Mouse (Mus musculus) forebrain, embryonic 11.5 days (tissue): ENCODE data around the gene Chmp6. TPM values are rescaled to one million over a fixed set of nuclear protein-coding genes. Genes with fewer than 3 reads are reported as not detected.
A peak's percentile ranks its signal among the peaks of the same experiment; 100 is the strongest.

Experiments
- ATAC-seq: fragments of 200-750 bp; cut with Nextera tagmentation; replicated peaks from 2 replicates; pipeline ENCODE4 v1.8.0; 2017; ENCODE audit warnings: moderate TSS enrichment; ENCODE audit not compliant: low FRiP score
- DNase-seq: peaks from one replicate; pipeline ENCODE4 v3.0.0-alpha.2; 2017; ENCODE audit warnings: low spot score
- H3K27ac ChIP-seq: fragments of 300-500 bp; sonication (generic); 2 replicates; pipeline ENCODE4 v1.5.1; 2014; ENCODE audit warnings: low read depth, low read length
- H3K27me3 ChIP-seq: fragments of 300-500 bp; sonication (generic); 2 replicates; pipeline ENCODE4 v1.6.1; 2014; ENCODE audit warnings: mild to moderate bottlenecking, low read length, mixed read lengths; ENCODE audit not compliant: control insufficient read depth, insufficient read depth
- H3K36me3 ChIP-seq: fragments of 300-500 bp; sonication (generic); 2 replicates; pipeline ENCODE4 v1.6.1; 2014; ENCODE audit warnings: mild to moderate bottlenecking, low read length, moderate library complexity, mixed read lengths; ENCODE audit not compliant: control insufficient read depth, insufficient read depth
- H3K4me1 ChIP-seq: fragments of 300-500 bp; sonication (generic); replicated peaks from 2 replicates; pipeline ENCODE4 v1.6.1; 2014; ENCODE audit warnings: low read length, mixed read lengths; ENCODE audit not compliant: control insufficient read depth, insufficient read depth
- H3K4me2 ChIP-seq: fragments of 300-500 bp; sonication (generic); 2 replicates; pipeline ENCODE4 v1.6.1; 2014; ENCODE audit warnings: low read depth, mild to moderate bottlenecking, low read length, moderate library complexity, mixed read lengths; ENCODE audit not compliant: severe bottlenecking
- H3K4me3 ChIP-seq: fragments of 300-500 bp; sonication (generic); 2 replicates; pipeline ENCODE4 v1.5.1; 2014; ENCODE audit warnings: low read depth, low read length
- H3K9ac ChIP-seq: fragments of 300-500 bp; sonication (generic); 2 replicates; pipeline ENCODE4 v1.6.1; 2014; ENCODE audit warnings: low read length
- H3K9me3 ChIP-seq: fragments of 300-500 bp; sonication (generic); 2 replicates; pipeline ENCODE4 v1.6.1; 2016; ENCODE audit warnings: low read length, mixed read lengths; ENCODE audit not compliant: control insufficient read depth
- WGBS: fragments of 180-500 bp; shearing (Covaris S2); extraction: QIAGEN DNeasy Blood & Tissue Kit; methylation state at CpG from one replicate; pipeline ENCODE4 v1.1.7; 2014; 5-methylcytosine and 5-hydroxymethylcytosine counted together
- polyA plus RNA-seq: library from polyadenylated mRNA; unstranded; fragments of >200 nt; fragmentation: Nextera tagmentation; extraction: Ambion mirVana; gene quantifications from 2 replicates; pipeline ENCODE4 v1.2.1, GENCODE M21; 2014

Gene Chmp6
- polyA plus RNA-seq = 104 and 107 TPM in 2 replicates

DNA sequence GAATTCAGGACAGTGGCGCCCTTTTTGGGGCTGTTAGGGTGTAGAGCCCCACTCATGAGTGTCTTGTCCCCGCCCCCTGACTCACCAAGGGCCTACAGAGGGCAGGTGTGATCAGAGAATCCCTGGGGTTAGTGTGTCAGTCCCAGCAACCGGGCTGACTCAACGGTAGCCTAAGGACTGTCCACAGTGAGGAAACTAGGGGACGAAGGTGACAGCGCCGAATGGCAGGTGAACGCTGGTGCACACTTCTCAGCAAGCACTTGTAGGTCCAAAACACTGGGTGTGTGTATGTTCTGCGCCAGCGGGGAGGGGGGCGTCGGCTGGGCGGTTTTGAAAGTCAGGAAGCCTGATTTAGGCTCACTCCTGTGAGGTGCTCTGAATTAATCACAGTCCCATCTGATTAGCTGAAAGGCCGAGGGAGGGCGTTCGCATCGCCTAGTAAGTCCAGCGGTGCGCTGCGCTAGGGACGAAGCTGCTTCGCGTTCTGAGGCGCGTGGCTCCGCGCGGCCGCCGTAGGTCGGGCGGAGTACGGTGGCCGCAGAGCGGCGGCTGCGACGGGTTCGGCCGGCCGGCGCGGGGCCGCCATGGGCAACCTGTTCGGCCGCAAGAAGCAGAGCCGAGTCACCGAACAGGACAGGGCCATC lies at the start of gene Chmp6:
TSS of gene Chmp6 (plus strand) at position 151 of the 644 bp plus-strand sequence.
- under 1% methylated on average over 44 of the region's 48 CpGs for WGBS
- ATAC-seq (peak; percentile 79), DNase-seq (peak; percentile 92)
- H3K4me1 ChIP-seq = peaks cover 12% of the 10 kb centered on the region
- peak within 1 kb of the TSS; percentile 84 for H3K9ac ChIP-seq
- H3K4me2 ChIP-seq = peak within 1 kb of the TSS; percentile 90
- peaks cover 5% of the 10 kb centered on the region; the same call in 1 of the 2 replicates for H3K36me3 ChIP-seq
- peak within 1 kb of the TSS; percentile 91 for H3K4me3 ChIP-seq
- peak within 1 kb of the TSS; percentile 26 for H3K27ac ChIP-seq
- H3K27me3 ChIP-seq = no peaks in the 10 kb centered on the region
- H3K9me3 ChIP-seq = no peaks in the 10 kb centered on the region

DNA sequence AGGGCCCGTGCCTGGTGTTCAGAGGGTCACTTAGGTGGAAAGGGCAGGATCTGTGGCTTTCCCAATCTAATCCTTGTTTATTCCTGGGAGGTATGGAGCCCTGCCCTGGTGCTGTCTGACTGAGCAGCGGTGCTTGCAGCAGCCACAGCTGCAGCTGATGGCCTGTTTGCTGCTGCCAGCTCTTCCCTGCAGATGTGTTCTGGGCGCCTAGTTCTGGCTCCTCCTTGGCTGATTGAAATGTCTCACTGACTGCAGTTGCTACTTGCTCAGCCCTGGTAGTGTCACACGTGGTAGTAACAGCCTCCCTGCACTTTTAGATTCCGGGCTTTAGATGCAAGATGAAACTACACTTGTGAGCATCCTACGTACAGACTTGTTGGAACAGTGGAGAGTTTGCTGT lies 46.4 kb upstream of the Chmp6 start:
- Histone ChIP-seq H3K36me3 (no peaks in the 10 kb centered on the region; the same call in 1 of the 2 replicates), H3K27ac (no peak overlapping the region), H3K4me2 (no peak overlapping the region), H3K4me3 (no peak overlapping the region), H3K27me3 (no peaks in the 10 kb centered on the region), H3K9ac (no peak overlapping the region), H3K9me3 (no peaks in the 10 kb centered on the region), H3K4me1 (no peaks in the 10 kb centered on the region)
- ATAC-seq (no peak), DNase-seq (no peak)
- WGBS = 90% methylated on average over 6 of the region's 6 CpGs

DNA sequence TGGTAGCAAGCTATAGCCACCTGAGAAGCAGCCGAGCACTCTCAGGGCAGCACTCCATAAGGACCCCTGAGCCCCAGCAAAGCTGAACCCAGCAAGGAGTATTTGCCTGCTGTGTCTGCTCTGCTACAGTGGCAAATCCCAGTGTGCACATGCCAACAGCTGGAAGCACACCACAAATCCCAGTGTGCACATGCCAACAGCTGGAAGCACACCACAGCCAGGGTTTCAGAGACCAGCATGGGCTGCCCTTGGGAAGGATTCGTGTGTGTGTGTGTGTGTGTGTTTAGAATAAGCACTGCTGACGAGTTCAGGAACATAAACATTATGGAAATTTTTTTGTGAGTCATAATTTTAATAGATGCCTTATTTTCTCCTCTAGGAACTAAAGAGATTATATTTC lies 45.1 kb upstream of the Chmp6 start:
- H3K36me3 ChIP-seq = no peaks in the 10 kb centered on the region; the same call in 1 of the 2 replicates
- H3K9me3 ChIP-seq = no peaks in the 10 kb centered on the region
- ATAC-seq (no peak), DNase-seq (no peak)
- no peak overlapping the region for H3K4me3 ChIP-seq
- no peak overlapping the region for H3K27ac ChIP-seq
- H3K27me3 ChIP-seq = no peaks in the 10 kb centered on the region
- no peak overlapping the region for H3K9ac ChIP-seq
- 90% methylated on average over 3 of the region's 3 CpGs for WGBS
- no peaks in the 10 kb centered on the region for H3K4me1 ChIP-seq
- no peak overlapping the region for H3K4me2 ChIP-seq

DNA sequence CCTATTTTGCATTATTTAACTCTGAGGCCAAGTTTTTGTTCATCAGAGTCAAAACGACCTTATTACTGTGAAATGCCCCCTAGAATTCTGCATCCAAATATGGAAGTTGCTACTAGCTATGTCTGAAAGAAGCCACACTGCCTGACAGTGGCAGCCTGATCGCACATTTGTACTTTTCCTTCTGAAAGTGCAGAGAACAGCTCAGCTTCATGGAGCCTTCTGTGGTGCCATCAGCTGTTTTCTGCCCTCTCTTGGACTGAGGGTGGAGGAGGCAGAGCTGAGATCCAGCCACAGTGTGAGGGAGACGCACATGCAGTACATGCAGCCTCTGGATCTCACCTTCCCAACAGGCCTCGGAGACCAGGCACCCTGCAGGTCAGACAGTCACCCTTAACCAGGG lies 44.7 kb upstream of the Chmp6 start:
- H3K36me3 ChIP-seq = no peaks in the 10 kb centered on the region; the same call in 1 of the 2 replicates
- H3K9ac ChIP-seq = no peak overlapping the region
- H3K4me1 ChIP-seq = no peaks in the 10 kb centered on the region
- H3K27ac ChIP-seq = no peak overlapping the region
- H3K27me3 ChIP-seq = no peaks in the 10 kb centered on the region
- 96% methylated on average over 4 of the region's 4 CpGs for WGBS
- H3K4me2 ChIP-seq = no peak overlapping the region
- no peaks in the 10 kb centered on the region for H3K9me3 ChIP-seq
- ATAC-seq = no peak
- no peak overlapping the region for H3K4me3 ChIP-seq
- no peak for DNase-seq

DNA sequence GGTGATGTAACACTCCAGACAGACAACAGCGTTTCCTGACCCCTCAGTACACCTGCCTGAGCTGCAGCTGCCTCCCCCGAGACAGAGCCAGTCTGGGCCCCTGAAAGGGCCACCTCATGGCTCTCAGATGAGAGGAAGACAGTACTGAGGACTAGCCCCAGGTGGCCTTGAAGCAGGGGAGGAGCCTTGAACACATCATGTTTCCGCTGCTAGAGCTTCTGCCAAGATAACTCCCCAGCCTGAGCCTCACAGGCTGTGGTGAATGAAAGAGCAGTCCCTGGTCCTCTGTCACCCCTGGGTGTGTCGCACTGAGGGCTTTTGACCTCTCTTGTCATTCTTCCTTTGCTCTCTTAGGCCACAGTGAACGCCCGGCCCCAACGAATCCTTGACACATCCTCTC lies 42.1 kb upstream of the Chmp6 start:
- H3K36me3 ChIP-seq = no peaks in the 10 kb centered on the region; the same call in 1 of the 2 replicates

DNA sequence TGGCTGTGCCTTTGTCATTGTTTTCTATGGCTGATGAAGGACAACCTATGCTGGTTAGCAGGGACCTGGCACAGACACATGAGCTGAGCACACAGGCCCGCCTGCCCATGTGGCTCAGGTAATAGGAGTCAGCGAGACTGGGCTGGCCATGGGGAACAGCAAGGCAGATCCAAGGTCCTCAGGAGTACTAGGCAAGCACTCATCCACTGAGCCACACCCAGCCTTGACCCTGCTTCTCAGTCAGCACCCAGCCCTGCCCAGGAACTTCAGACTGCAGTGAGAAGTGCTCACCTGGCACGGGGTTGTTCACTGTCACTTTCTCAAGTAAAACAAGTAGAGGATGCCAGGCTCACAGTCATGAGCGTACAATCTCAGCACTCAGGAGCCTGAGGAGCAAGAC lies 39.6 kb upstream of the Chmp6 start:
- ATAC-seq (no peak), DNase-seq (no peak)
- WGBS = 89% methylated on average over 4 of the region's 4 CpGs
- Histone ChIP-seq H3K4me2 (no peak overlapping the region), H3K9me3 (no peaks in the 10 kb centered on the region), H3K4me1 (no peaks in the 10 kb centered on the region), H3K36me3 (peaks cover 4% of the 10 kb centered on the region; the same call in 1 of the 2 replicates), H3K27me3 (no peaks in the 10 kb centered on the region), H3K4me3 (no peak overlapping the region), H3K9ac (no peak overlapping the region), H3K27ac (no peak overlapping the region)

More for the DNA sequence above, 42.1 kb upstream of the Chmp6 start:
- DNase-seq = no peak
- H3K9me3 ChIP-seq = no peaks in the 10 kb centered on the region
- no peaks in the 10 kb centered on the region for H3K4me1 ChIP-seq
- no peaks in the 10 kb centered on the region for H3K27me3 ChIP-seq
- ATAC-seq = no peak
- no peak overlapping the region for H3K9ac ChIP-seq
- H3K4me3 ChIP-seq = no peak overlapping the region
- no peak overlapping the region for H3K27ac ChIP-seq
- 87% methylated on average over 7 of the region's 7 CpGs for WGBS
- H3K4me2 ChIP-seq = no peak overlapping the region

DNA sequence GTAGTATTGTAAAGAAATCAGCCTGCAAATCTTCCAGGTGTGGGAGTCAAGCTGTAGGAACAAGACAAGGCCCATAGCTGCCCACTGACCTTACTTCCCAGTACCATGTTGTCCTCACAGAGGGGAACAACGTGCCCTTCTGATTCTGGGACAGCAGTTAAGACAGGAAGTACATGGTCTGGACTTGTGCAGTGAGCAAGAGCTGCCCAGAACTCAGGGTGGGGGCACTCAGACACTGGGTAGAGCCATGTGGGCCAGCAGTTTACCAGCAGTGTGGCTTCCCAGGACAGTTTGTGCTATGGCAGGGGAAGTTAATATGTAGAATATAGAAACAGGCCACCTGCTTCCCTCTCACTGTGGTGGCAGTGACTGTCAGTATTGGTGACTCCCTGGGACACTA lies 38.4 kb upstream of the Chmp6 start:
- H3K4me3 ChIP-seq = no peak overlapping the region
- ATAC-seq (no peak), DNase-seq (no peak)
- H3K9ac ChIP-seq = no peak overlapping the region
- H3K27me3 ChIP-seq = no peaks in the 10 kb centered on the region
- no peak overlapping the region for H3K4me2 ChIP-seq
- no peaks in the 10 kb centered on the region for H3K4me1 ChIP-seq
- no peaks in the 10 kb centered on the region for H3K9me3 ChIP-seq
- WGBS = 85% methylated on average over 1 of the region's 1 CpGs
- H3K36me3 ChIP-seq = peaks cover 4% of the 10 kb centered on the region; the same call in 1 of the 2 replicates
- no peak overlapping the region for H3K27ac ChIP-seq

DNA sequence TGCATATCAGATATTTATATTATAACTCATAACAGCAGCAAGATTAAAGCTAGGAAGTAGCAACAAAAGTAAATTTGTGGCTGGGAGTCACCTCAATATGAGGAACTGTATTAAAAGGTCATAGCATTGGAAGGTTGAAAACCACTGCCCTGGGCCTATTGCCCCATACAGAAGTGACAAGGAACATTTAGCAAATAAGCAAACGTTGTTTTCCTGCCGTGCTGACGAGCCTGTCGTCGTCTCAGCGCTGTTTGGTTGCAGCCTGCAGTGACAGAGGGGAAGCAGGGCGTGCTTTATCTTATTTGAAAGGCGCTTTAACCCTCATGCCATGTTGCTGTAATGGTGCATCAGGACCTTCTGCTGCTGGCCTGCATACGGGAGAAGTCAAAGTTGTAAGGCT lies 37.6 kb upstream of the Chmp6 start:
- Histone ChIP-seq H3K4me3 (no peak overlapping the region), H3K4me2 (no peak overlapping the region), H3K4me1 (no peaks in the 10 kb centered on the region), H3K27me3 (no peaks in the 10 kb centered on the region), H3K9me3 (no peaks in the 10 kb centered on the region), H3K27ac (no peak overlapping the region), H3K36me3 (peaks cover 4% of the 10 kb centered on the region; the same call in 1 of the 2 replicates), H3K9ac (no peak overlapping the region)
- 90% methylated on average over 9 of the region's 9 CpGs for WGBS
- DNase-seq = no peak
- no peak for ATAC-seq

DNA sequence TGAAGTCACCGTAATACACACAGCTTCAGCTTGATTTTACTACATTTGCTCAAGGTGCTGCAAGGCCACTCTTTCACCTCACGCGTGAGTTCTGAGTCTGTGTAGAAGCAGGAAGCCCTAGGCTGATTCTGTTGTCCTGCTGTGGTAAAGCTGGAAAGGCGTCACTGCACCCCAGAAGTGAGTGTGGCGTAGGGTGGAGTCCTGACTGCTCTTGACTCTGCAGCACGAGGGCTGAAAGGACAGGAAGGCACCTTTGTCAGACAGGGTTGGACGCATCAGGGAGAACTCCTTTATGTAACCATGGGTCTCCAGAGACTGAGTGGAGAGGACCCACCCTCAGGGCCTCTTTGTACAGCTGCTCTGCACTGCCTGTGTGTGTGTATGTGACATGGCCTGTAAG lies 36.1 kb upstream of the Chmp6 start:
- no peaks in the 10 kb centered on the region for H3K9me3 ChIP-seq
- peaks cover 4% of the 10 kb centered on the region; the same call in 1 of the 2 replicates for H3K36me3 ChIP-seq
- H3K4me1 ChIP-seq = no peaks in the 10 kb centered on the region
- H3K27ac ChIP-seq = no peak overlapping the region
- DNase-seq (no peak), ATAC-seq (no peak)
- no peaks in the 10 kb centered on the region for H3K27me3 ChIP-seq
- H3K4me3 ChIP-seq = no peak overlapping the region
- no peak overlapping the region for H3K4me2 ChIP-seq
- no peak overlapping the region for H3K9ac ChIP-seq
- 88% methylated on average over 7 of the region's 7 CpGs for WGBS
